Mouse (Mus musculus) mesoderm, embryonic 11.5 days (tissue): ENCODE results near the gene Cbx8.

ENCODE experiments used
- DNase-seq: peaks from one replicate; pipeline ENCODE4 v3.0.0-alpha.2; 2012; ENCODE audit warnings: low read depth, low spot score

Gene Cbx8

DNA sequence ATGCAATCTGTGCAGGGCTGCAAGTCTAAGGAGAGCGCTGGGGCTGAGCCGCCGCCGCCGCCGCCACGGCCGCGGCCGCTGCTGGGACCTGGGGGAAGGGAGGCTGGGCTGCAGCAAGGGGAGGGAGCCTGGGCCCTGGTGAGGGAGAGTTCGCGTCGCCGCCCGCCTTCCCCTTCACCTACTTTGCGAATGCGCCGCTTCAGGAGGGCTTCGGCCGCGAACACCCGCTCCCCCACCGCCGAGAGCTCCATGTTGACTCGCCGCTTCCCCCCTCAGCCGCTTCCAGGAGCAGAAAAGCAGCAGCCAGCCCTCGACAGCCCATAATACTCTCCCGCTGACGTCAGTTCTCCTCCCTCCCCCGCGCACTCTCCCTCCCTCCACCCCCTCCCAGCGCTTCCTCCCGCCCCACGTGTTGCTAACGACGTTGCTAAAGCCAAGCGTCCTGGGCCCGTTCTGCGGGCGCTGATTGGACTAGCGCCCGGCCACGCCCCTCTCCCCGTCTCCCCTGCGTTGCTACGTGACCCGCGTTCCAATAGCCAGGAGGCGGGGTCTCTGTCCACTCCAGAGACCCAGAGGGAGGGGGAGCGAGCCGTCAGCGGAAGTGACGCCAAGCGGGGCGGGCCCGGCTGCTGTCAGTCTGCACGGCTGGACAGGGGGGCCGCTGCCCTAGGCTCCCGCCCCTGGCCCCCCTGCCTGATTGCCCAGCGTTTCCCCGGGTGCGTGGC lies at the start of gene Cbx8:
Gene Cbx8 (minus strand): TSS at position 370 of the 725 bp plus-strand sequence.
- peak; percentile 100 for DNase-seq

DNA sequence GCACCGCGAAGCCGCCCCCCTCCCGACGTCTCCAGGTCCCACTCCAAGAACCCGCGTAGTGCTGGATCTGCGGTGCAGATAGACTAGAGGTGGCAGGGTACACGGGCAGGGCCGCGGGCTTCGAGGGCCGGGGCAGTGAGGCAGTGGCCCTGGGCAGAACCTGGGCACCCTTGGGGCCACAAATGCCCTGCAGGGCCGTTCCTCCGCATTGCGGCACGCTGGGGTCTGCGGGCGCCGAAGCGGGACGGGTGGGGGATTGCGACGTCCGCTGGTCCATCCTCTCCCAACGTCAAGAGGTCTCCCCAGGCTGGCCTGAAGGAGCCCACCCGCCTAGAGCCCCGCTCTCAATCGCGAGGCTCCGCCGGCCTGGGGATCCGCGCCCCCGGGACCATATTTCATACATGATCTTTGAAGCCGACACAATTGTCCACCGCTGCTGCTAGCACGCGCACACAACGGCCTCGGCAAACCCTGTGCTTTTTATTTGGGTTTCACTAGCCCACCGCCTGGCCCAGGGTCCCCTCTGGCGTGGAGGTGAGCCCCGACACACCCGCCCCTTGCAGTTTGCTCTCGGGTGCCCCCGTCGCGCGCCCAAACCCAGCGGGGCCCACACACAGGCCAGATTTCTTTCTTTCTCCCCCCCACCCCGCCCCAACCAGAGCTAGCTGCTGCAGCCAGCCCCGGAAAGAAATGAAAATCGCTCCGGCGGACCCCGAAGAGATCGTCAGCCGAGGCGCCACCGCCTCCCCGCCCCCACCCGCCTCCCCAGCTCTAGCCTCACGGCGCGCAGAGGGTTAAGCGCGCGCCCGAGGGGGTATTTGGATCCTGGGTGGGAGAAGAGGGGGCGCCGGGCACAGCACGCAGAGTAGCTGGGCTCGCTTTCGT lies 49.5 kb upstream of the Cbx8 start:
- DNase-seq, result no peak

DNA sequence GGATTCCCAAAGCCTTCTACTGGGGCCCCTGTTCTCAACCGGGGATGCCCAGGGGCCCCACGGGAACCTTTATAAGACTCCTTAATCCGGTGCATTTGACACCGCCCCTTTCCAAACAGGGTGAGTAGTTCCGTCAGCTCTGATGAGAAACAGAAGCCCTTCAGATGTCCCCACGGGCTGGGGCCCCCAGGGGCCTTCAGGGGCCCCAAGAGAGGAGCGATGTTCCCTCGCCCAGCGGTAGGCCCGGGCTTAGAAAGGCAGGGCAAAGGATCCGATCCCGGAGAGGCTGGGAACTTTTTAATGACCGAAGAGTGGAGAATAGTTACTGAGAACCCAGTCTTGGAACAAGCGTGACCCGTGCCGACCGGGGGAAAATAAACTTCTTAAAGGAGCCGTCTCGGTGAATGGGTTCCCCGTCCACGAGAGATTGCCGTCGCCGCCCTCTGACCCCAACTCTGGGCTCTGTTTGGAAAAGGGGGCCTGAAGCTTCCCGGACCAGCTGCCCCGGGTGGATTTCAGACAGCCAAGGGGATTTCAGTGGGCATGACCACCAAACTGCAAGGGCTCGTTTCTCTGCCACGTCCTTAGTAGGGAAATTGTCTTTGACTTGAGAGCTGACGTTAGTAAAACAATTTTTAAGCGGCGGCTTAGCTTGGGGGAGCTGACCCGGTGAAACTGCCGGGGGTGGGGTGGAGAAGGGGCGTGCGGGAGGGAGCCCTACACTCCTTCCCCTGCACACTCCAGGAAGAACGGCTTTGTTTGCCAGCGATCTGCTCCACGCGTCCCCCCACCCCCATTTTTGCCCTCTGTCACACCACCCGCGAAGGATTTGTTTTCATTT lies 48.7 kb upstream of the Cbx8 start:
- DNase-seq, result no peak

DNA sequence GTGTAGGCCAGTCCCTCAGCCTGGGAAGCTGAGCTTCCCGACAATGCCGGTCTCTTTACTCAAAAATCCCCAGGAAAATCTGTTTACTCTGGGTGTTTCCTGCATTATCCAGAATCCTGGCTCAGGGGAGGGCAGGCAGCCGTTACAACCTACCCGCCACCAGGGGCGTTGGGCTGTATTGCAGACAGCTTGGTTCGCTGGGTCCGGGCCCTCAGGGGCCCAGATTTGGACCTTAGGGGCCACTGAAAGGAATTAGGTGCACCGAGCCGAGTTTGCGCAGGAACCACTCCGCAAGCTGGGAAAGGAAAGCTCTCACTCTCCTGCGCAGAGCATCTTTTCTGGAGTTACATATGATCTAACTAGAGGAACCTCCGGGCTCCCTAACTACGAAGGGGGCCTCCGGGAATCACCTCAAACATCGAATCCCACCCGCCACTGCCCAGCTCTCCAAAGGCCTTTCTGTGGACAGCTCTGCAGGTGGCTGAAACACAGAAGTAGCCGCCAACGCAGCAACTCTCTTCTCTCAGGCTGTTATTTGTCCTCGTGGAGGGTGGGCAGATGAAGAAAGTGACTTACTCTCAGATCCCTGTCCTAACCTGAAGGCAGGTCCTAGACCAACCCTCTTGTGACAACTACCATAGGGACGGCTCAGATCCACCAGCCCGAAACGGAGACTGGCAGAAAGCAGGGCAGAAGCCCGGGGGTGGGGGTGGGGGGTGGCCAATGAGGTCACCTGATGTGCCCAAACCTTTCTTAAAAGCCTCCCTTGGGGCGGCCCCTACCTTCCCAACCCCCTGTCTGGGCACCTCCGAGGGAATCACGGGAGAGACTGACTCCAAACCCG lies 47.8 kb upstream of the Cbx8 start:
- no peak for DNase-seq

DNA sequence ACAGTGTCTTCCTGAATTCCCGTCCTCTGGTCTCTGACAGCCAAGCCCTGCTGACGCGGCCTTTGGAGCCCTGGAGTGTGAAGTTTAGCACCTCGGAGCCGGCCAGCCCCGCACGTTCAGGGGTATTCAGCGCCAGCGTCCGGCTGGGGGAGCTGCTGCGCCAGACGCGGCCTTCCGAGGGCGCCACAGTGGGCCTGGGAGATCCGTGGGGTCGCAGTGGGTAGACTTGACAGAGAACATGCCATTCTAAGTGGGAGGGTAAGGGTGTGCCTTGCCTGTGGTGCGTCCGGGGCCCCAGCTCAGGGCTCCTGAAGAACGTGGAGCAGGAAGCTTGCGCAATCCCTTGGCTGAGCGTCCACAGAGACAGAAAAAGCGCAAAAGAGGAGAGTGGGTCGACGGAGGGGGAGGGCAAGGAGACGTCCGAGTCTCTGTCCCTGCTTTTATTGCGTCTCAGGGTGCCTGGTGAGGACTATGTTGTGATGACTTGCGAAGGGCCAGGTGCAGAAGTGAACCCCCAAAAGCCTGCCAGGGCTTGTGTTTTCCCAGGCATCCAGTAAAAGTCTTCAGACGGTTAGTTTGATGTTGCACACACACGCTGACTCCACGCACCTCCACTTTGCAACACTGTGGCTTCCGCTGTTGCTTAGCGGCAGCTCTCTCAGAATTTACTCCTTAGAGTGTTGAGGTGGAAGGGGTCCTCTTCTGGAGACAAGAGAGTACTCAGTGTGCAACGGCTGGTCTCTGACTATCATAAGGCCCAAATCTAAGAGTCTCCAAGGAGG lies 46.7 kb upstream of the Cbx8 start:
- no peak for DNase-seq

DNA sequence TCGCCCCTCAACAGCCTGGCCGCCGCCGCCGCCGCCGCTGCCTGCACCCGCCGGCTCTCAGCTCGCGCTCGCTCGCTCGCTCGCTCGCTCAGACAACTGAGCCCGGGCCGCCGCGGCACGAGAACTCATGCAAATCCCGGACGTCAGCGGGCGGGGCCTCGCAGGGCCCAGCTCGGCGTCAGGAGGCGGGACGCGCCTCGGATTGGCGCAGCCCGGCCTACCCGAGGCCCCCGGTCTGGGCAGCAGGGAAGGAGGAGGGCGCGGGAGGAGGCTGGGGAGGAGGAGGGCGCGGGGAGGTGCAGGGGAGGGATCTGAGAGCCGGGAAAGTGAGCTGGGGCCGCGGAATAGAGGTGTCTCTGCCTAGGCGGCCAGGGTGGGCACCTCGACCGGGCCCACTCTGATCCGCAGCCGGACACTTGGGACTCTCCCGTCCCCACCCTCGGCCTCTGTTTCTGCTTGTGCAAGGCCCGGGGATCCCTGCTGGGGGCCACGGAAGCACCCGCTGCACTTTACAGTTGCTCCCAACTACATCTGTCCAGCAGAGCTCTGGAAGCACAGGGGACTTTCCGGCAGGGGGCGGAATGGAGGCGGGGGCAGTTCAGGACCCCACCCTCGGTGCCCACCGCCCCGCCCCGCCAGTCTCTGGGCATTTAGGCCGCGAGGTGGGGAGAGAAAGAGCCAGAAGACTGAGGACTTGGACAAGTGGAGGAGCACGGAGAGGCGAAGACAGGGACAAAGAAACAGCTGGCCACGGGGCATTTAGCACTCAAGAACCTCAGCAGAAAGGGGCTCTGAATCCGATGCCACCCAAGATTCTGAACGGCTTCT lies 45.6 kb upstream of the Cbx8 start, which contains the start of gene Cbx4:
Gene Cbx4 (minus strand): TSS at position 78 of the 828 bp plus-strand sequence.
- DNase-seq, result peak; percentile 97

DNA sequence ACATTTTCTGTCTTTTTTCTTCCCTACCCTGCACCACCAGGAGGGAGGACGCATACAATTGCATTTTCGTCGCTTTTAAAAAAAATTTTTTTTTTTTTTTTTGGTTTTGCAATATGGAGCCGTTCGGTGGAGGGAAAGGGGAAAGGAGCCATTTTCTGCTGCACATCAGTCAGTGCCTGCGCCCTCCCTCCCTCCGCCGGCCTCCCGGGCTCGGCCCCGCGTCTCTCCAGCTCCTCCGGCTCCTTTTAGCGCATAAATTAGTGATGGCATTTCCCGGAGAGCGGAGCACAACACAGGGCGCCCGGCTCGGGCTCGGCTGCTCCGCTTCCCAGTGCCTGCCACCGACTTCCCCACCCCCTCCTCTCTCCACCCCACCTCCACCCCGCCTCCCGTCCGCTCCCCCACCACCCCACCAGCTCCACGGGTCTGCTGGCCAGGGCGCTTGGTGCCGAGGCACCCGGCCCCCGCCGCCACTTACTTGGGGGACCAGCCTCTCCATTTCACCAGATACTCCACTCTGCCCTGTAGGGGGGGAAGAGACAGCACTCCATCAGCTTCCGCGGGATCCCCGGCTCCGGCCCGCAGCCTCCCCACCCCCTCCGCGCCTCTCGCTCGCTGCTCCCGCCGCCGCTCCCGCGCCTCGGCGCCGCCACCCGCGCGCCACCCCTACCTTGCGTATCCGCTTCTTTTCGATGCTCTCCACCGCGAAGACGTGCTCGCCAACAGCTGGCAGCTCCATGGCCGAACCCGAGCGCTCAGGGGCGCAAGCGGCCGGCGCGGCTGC lies 44.7 kb upstream of the Cbx8 start:
- peak; percentile 80 for DNase-seq

DNA sequence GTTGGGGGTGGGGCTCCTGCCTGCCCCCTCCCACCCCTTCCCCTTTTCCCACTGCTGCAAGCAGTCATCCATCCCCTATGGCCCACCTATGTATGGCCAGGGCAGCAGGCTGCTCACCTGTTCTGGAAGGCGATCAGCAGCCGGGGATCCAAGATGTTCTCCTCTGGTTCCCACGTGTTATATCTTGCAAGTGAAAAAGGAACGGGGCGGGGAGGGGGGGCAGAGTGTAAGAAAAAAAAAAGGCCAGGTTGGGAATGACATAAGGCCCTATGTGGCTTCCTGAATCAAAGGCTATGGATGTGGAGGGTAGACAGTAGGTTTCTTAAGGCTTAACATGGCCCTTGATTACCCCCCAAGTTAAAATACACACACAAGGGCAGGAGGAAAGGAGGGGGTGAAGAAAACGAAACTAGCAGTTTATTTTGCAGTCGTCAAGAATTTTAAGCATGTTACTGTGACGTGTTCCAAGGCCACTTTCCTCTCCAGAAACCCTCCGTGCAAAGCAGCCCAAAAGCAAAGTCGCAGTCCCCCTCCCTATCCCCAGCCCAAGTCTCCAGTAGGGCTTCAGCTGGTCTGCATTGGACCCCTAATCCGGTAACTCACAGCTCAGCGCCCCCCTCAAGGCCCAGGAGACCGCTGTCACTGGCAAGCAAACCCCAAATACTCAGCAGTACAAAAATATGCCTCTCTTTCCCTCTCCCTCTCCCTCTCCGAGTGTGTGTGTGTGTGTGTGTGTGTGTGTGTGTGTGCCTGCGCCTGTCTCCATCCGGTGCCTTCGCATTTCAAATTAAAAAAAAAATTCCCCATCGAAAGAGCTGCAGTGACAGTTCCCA lies 43.9 kb upstream of the Cbx8 start:
- no peak for DNase-seq

DNA sequence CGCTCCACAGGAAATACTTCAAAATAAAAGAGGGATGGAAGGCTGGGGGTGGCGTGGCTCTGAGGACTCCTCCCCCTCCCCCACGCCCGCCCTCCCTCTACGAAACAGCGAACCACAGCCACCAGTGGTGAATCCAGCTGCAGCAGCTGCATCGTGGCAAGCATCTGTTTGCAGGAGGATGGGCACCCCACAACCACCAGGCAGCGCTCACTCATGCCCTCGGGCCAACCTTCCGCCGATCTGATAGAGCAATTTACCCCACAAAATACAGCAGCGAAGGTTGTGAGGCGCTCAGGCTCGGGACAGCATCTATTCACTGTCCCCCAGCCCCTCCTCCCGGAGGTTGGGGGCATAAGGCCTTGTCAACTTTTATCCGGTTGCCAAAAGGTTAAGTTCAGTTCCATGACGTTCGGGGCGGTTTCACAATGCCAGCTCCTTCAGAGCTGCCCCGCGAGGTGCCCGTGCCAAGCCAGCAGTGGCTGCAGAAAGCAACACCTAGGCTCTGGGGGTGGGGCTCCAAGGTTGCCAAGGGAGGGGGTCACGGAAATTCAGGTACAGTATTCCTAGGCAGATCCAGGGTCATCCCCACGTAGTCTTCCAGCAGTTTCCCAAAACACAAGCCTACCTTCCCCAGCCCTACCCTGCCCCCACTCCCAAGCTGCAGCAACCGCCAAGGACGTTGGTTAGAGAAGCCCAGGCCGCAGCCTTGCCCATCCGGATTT lies 43.1 kb upstream of the Cbx8 start:
- no peak for DNase-seq

DNA sequence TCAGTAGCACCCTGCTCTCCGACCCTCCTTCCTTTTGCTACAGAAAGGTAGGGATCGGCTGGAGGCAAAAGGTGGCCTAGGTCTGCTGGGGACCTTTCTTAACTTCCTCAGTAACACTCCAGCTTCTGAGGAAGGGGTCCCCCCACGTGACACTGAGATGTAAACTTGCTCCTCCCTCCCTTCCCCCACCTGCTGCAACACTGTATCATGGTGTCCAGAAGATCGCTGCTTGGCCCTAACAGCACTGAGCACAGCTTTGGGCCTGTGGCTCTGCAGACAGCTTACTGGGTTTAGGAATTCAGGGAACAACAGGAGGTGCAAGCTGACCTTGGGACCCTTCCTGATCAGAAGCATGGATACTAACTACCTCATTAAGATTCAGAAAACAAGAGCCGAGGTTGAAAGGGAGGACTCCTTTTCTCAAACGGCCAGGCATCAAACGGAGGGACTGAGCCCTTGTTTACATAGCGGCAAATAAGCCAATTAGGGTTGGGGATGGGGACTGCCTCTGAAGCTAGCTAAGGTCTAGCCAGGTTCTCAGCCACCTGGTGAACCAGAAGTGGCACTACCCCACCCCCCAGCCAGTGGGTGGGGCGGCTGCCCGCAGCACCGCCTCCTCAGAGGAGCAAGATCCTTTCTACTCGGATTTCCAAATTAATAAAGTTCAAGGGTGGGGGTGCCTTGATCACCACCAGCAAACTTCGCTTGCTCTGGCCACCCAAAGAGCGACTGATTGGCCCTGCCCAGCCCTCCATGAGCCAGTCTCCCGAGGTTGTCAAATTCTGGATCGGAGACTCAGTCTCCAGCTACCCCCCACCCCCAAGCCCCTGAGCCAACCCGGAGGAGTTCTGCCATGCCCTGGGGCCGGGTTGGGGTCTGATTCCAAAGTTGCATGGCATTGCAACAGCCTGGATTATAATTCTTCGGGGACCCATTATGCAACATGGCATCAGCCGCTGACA lies 42.1 kb upstream of the Cbx8 start:
- no peak for DNase-seq

DNA sequence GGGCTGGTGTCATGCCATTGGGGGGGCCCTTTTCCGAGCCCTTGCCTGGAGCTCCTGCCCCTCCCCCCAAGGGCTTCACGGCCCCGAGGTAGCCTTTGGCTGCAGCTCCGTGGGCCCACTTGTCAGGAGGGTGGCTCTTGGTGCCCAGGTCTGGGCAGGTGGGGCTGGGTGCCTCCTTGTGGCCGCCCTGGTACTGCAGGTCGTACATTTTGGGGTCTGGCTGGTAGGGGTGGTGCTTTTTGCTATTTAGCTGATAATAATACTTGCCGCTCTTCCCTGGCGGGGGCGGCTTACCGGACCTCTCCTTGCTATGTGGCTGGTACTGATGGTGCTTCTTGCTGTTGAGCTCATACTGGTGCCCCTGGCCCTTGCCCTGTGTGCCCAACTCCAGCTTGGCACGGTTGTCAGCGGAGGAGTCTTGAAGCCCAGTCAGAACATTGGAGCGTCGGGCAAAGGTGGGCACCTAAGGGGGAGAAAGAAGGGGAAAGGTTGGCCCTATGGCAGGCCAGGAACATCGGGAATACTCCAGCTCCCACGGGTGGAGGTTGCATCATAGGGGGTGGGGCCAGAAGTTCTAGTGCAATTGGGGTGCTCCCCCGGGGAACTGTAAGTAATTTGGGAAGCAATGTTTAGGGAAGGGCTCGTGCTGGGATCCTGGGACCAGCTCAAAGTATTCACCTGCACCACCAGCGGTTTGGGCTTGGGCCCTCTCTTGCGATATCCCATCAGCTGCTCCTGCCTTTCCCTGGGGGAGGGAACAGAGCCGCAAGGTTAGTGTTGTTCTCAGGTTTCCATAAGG lies 41.3 kb upstream of the Cbx8 start:
- DNase-seq, result no peak

DNA sequence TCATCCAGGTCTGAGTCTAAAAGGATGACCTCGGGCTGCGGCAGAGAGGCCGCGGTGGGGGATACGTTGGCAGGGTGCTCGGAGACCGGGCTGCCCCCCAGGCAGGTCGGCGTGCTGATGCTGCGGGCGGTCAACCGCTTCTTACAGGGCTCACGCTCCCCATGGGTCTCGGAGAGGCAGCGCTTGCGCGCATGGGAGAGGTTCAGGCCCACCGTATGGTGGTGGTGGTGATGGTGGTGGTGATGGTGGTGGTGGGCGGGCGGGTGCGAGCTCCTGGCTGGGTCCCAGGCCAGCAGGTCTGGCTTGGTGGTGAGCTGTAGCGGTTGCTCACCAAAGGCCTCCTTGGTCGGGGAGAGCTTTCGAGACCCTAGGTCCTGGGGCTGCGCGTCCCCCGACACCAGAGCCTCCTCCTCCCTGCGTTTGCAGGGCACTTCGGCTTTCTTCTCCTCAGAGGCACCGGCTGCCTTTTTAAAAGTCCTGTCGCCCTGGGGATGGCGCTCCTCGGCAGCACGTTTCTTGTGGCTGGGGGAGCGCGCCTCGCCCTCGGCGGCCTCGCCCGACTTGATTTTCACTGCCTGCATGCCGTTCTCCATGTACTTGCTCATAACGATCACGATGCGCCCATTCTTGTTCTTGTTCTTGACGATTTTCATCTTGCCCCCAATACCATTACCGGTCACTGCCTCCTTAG lies 40.5 kb upstream of the Cbx8 start:
- no peak for DNase-seq

DNA sequence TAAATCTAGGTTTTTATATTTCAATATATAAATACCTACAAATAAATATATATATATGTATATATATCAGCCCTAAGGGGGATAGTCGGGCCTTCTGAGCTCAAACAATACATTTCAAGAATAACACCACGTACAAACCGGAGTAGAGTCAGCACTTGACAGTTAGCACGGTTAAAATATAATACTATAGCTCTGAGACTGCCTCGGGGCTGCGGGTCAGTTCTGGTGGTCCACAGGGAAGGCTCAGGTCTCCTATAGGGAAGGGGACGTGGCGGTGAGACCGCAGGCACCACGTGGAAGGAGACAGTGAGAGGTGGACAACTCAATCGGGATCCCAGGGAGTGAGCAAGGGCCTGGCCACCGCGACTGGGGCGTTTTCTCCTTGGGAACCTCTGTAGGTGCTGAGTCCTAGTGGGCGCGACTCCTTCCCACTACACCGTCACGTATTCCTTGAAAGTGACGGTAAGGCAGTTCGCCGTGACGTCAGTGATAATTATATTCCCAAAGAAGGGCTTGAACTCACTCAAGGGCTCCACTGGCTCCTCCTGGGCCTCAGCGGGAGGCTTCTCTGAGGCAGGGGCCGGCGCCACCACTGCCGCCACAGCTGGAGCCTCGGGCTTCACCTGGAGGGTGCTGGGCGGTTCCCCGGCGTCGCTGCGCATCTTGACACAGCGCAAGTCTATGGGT lies 39.8 kb upstream of the Cbx8 start:
- DNase-seq, result no peak

DNA sequence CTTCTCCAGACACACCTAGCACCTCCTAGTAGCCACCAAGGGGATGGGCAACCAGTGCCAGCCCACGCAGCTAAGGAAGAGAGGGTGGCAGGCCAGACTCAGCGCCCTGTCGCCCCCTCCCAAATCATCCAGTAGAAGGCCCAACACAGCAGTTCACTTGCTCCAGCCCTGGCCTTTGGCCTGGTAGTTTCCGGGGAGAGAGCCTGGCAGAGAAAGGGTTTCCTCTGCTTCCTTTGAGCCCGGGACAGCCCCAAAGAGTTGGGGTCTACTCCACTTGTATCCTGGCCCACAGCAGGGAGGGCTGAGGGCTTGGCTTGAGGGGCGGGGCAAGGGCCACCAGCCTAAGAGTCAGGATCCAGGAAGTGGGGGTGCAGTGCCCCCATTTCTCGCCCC lies 38.7 kb upstream of the Cbx8 start:
- DNase-seq, result no peak
